Mouse (Mus musculus): Measurements from ENCODE around the gene Cxcl9. TPM values are rescaled to one million over a fixed set of nuclear protein-coding genes. Genes with fewer than 3 reads are reported as not detected.

Cxcl9 gene
- polyA plus RNA-seq (2012; rRNA removed) = 0.06 and 0.95 TPM in 2 replicates

GRCm38 (mm10) chr5:92327929-92328328, at the start of gene Cxcl9:
Gene Cxcl9 (minus strand): TSS chr5:92328079.

GRCm38 (mm10) chr5:92348794-92349413, 21.0 kb upstream of the Cxcl9 start, which contains the start of gene Cxcl10:
Gene Cxcl10 (minus strand): TSS chr5:92348889.

GRCm38 (mm10) chr5:92331635-92332338, 3.9 kb upstream of the Cxcl9 start, which contains the start of gene Art3:
Gene Art3 (plus strand): TSS chr5:92331827.

GRCm38 (mm10) chr5:92309681-92310511, 18.0 kb downstream of the Cxcl9 start, which contains the start of gene Sdad1:
Gene Sdad1 (minus strand): TSS chr5:92310479.

GRCm38 (mm10) chr5:92277437-92278394, 50.2 kb downstream of the Cxcl9 start, which contains the start of gene Naaa:
Gene Naaa (minus strand): TSS chr5:92278170.

Other genes starting within 250 kb of the Cxcl9 start
- gene G3bp2, start 244.4 kb downstream of the Cxcl9 start, polyA plus RNA-seq (2012; rRNA removed) = 1.9 and 3.1 TPM in 2 replicates
- gene Uso1, start 190.1 kb downstream of the Cxcl9 start, polyA plus RNA-seq (2012; rRNA removed) = 9.0 and 12.1 TPM in 2 replicates
- gene U90926, start 112.7 kb downstream of the Cxcl9 start, polyA plus RNA-seq (2012; rRNA removed) = not detected in 2 replicates
- 0.29 and 0.44 TPM in 2 replicates for gene Ppef2, start 71.8 kb downstream of the Cxcl9 start, polyA plus RNA-seq (2012; rRNA removed)
- 25.8 and 39.8 TPM in 2 replicates for gene Naaa, start 49.9 kb downstream of the Cxcl9 start, polyA plus RNA-seq (2012; rRNA removed)
- gene Sdad1, start 17.6 kb downstream of the Cxcl9 start, polyA plus RNA-seq (2012; rRNA removed) = 3.8 and 5.2 TPM in 2 replicates
- gene Art3, start 3.7 kb upstream of the Cxcl9 start, polyA plus RNA-seq (2012; rRNA removed) = 2.6 and 3.3 TPM in 2 replicates
- gene Cxcl10, start 20.8 kb upstream of the Cxcl9 start, polyA plus RNA-seq (2012; rRNA removed) = 0.97 and 1.00 TPM in 2 replicates
- gene Nup54, start 107.1 kb upstream of the Cxcl9 start, polyA plus RNA-seq (2012; rRNA removed) = 1.9 and 2.9 TPM in 2 replicates
- gene Scarb2, start 178.8 kb upstream of the Cxcl9 start, polyA plus RNA-seq (2012; rRNA removed) = 6.5 and 8.0 TPM in 2 replicates
- gene Fam47e, start 227.0 kb upstream of the Cxcl9 start, polyA plus RNA-seq (2012; rRNA removed) = not detected in 2 replicates

All from stomach, adult 2 months (tissue).